In the genomic region with DNA sequence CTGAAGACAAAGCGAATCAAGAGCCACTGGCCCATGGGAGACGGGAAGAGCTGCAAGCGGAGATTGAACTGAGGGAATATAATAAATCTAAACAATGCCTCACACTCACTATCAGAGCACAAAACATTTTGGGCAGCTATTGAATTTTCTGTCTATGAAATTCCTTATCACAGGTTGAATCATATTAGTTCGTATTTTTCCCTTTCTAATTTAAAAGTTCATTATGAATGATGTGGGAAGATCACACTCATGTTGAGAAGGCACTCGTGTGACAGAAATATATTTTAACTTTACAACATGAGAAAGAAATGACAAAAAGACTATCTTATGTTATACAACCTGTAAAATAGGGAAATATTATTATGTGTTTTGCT, we compare ENCODE assay signal across 25 mouse cellular contexts.
"Had no signal": no experiment of that assay in that cellular context is flagged by ENCODE, and none has a peak within 500 bp of the region (broad histone marks: within the 10 kb centered on the region; RNA-seq: fewer than 3 reads in every experiment).

No protein-coding gene starts in this region.

- H3K4me1 ChIP-seq: heart, embryonic 10.5 days; heart, embryonic 12.5 days; hindbrain, embryonic 10.5 days; hindbrain, embryonic 13.5 days; hindbrain, embryonic 15.5 days; intestine, embryonic 15.5 days; limb, embryonic 13.5 days; limb, embryonic 15.5 days had no signal

- H3K36me3 ChIP-seq: heart, embryonic 10.5 days; heart, embryonic 12.5 days; hindbrain, embryonic 10.5 days; hindbrain, embryonic 13.5 days; hindbrain, embryonic 15.5 days; intestine, embryonic 15.5 days; limb, embryonic 13.5 days; limb, embryonic 15.5 days had no signal

- H3K4me2 ChIP-seq: heart, embryonic 12.5 days; hindbrain, embryonic 13.5 days; hindbrain, embryonic 15.5 days; intestine, embryonic 15.5 days; limb, embryonic 13.5 days; limb, embryonic 15.5 days had no signal

- DNase-seq: gastrocnemius, postnatal 14 days; gastrocnemius, postnatal 36 days; heart, adult 11 months; heart, adult 2 months; heart, postnatal 10 days; heart, postnatal 4 days; kidney, adult 18-20 months; kidney, adult 8-10 months; kidney, postnatal 10 days; kidney, postnatal 25 days; kidney, postnatal 4 days; left cerebral cortex, postnatal 4 days had no signal

- H3K9me3 ChIP-seq: heart, embryonic 10.5 days; heart, embryonic 12.5 days; hindbrain, embryonic 10.5 days; hindbrain, embryonic 13.5 days; hindbrain, embryonic 15.5 days; intestine, embryonic 15.5 days; limb, embryonic 13.5 days; limb, embryonic 15.5 days had no signal

- H3K27me3 ChIP-seq: heart, embryonic 12.5 days; hindbrain, embryonic 13.5 days; hindbrain, embryonic 15.5 days; intestine, embryonic 15.5 days; limb, embryonic 13.5 days; limb, embryonic 15.5 days had no signal

- H3K9ac ChIP-seq: forebrain, postnatal 0 days; heart, embryonic 12.5 days; hindbrain, embryonic 13.5 days; hindbrain, embryonic 15.5 days; intestine, embryonic 15.5 days; limb, embryonic 13.5 days; limb, embryonic 15.5 days had no signal

- H3K4me3 ChIP-seq: heart, adult 2 months; heart, embryonic 10.5 days; heart, embryonic 12.5 days; hindbrain, embryonic 10.5 days; hindbrain, embryonic 13.5 days; hindbrain, embryonic 15.5 days; intestine, embryonic 15.5 days; layer of hippocampus, adult 2 months; left cerebral cortex, adult 2 months; limb, embryonic 13.5 days; limb, embryonic 15.5 days had no signal

- H3K27ac ChIP-seq: heart, adult 2 months; heart, embryonic 10.5 days; hindbrain, embryonic 10.5 days; hindbrain, embryonic 13.5 days; hindbrain, embryonic 15.5 days; intestine, embryonic 15.5 days; layer of hippocampus, adult 2 months; left cerebral cortex, adult 2 months; limb, embryonic 13.5 days; limb, embryonic 15.5 days had no signal

- ATAC-seq: forebrain, postnatal 0 days; inflammation-experienced regulatory T-cells, adult 6 months; intestine, embryonic 15.5 days; intestine, postnatal 0 days had no signal
